Mouse (Mus musculus): ENCODE measurements around the gene Arhgap8.

GRCm38 (mm10) chr15:84689356-84689755, 30.5 kb upstream of the Arhgap8 start:
- TF ChIP-seq MAZ (IDR thresholded peaks at IDR 0.05; ENCODE audit: low read depth, low read length) (no peak), EP300 (IDR thresholded peaks at IDR 0.05; ENCODE audit: low read depth in 1 of 2, low read length in 2 of 2) (no peak), CHD2 (IDR thresholded peaks at IDR 0.05; ENCODE audit: low read length) (no peak), RAD21 (IDR thresholded peaks at IDR 0.05; ENCODE audit: low read depth, low read length) (no peak), MAX (IDR thresholded peaks at IDR 0.05; ENCODE audit: low read length) (no peak), NRF1 (IDR thresholded peaks at IDR 0.05; ENCODE audit: insufficient read depth, low read depth, low read length, poor library complexity, severe bottlenecking) (no peak), USF1 (IDR thresholded peaks at IDR 0.05; ENCODE audit: low read depth, low read length) (no peak), POLR2A (IDR thresholded peaks at IDR 0.05; ENCODE audit: control insufficient read depth in 1 of 2, insufficient read depth in 1 of 2, low read depth in 1 of 2, low read length in 2 of 2, poor library complexity in 1 of 2) (no peak), CTCF (IDR thresholded peaks at IDR 0.05 in 2 of 3, conservative IDR thresholded peaks at IDR 0.05 in 1 of 3; ENCODE audit: control insufficient read depth in 1 of 3, insufficient read depth in 1 of 3, low read depth in 2 of 3, low read length in 3 of 3, poor library complexity in 1 of 3, severe bottlenecking in 1 of 3) (no peak), GATA1 (IDR thresholded peaks at IDR 0.05; ENCODE audit: low read depth, low read length) (no peak), CHD1 (IDR thresholded peaks at IDR 0.05; ENCODE audit: low read depth, low read length) (no peak), TBP (IDR thresholded peaks at IDR 0.05; ENCODE audit: low read depth, low read length) (no peak), ELF1 (IDR thresholded peaks at IDR 0.05; ENCODE audit: low read depth, low read length) (no peak)

Data from MEL (cell line).